Mouse (Mus musculus) heart, embryonic 10.5 days (tissue): ENCODE results near the gene Slc26a8. TPM values are rescaled to one million over a fixed set of nuclear protein-coding genes. Genes with fewer than 3 reads are reported as not detected.
A peak's percentile ranks its signal among the peaks of the same experiment; 100 is the strongest.

Source experiments
- DNase-seq: peaks from one replicate; pipeline ENCODE4 v3.0.0-alpha.2; 2017; ENCODE audit warnings: low spot score
- H3K27ac ChIP-seq: fragments of 300-500 bp; sonication (generic); 2 replicates; pipeline ENCODE4 v1.5.1; 2016; ENCODE audit warnings: mild to moderate bottlenecking
- H3K27me3 ChIP-seq: fragments of 300-500 bp; sonication (generic); 2 replicates; pipeline ENCODE4 v1.6.1; 2016; ENCODE audit warnings: mild to moderate bottlenecking; ENCODE audit not compliant: poor library complexity, insufficient read depth, severe bottlenecking
- H3K36me3 ChIP-seq: fragments of 300-500 bp; sonication (generic); 2 replicates; pipeline ENCODE4 v1.6.1; 2016; ENCODE audit warnings: mild to moderate bottlenecking, moderate library complexity
- H3K4me1 ChIP-seq: fragments of 300-500 bp; sonication (generic); 2 replicates; pipeline ENCODE4 v1.6.1; 2016; ENCODE audit warnings: mild to moderate bottlenecking
- H3K4me3 ChIP-seq: fragments of 300-500 bp; sonication (generic); 2 replicates; pipeline ENCODE4 v1.5.1; 2016; ENCODE audit warnings: mild to moderate bottlenecking, moderate library complexity
- H3K9me3 ChIP-seq: fragments of 300-500 bp; sonication (generic); 2 replicates; pipeline ENCODE4 v1.6.1; 2016; ENCODE audit warnings: mild to moderate bottlenecking, moderate library complexity
- WGBS: fragments of 180-500 bp; shearing (Covaris S2); methylation state at CpG from one replicate; pipeline ENCODE4 v1.1.7; 2016; 5-methylcytosine and 5-hydroxymethylcytosine counted together
- polyA plus RNA-seq: library from polyadenylated mRNA; unstranded; fragments of >200 nt; fragmentation: Nextera tagmentation; extraction: Ambion mirVana; gene quantifications from 2 replicates; pipeline ENCODE4 v1.2.1, GENCODE M21; 2016

Gene Slc26a8
- polyA plus RNA-seq, 1 experiment from 2014 or later = 0.15 TPM

- DNase-seq = no peak
- 83% methylated on average over 8 of the region's 8 CpGs for WGBS
- H3K27ac ChIP-seq = no peak overlapping the region
- H3K27me3 ChIP-seq = no peaks in the 10 kb centered on the region
- H3K36me3 ChIP-seq = peaks cover 15% of the 10 kb centered on the region
- no peak overlapping the region for H3K4me3 ChIP-seq
- no peaks in the 10 kb centered on the region for H3K9me3 ChIP-seq
- peaks cover 39% of the 10 kb centered on the region for H3K4me1 ChIP-seq
These were observed 19.7 kb upstream of the Slc26a8 start for GRCm38 (mm10) chr17:28709552-28710290.

GRCm38 (mm10) chr17:28708989-28709388 lies 19.0 kb upstream of the Slc26a8 start:
- H3K4me1 ChIP-seq = peaks cover 39% of the 10 kb centered on the region
- no peaks in the 10 kb centered on the region for H3K9me3 ChIP-seq
- no peak overlapping the region for H3K4me3 ChIP-seq
- no peaks in the 10 kb centered on the region for H3K27me3 ChIP-seq
- 66% methylated on average over 2 of the region's 2 CpGs for WGBS
- H3K36me3 ChIP-seq = peaks cover 7% of the 10 kb centered on the region
- H3K27ac ChIP-seq = no peak overlapping the region
- no peak for DNase-seq

DNA sequence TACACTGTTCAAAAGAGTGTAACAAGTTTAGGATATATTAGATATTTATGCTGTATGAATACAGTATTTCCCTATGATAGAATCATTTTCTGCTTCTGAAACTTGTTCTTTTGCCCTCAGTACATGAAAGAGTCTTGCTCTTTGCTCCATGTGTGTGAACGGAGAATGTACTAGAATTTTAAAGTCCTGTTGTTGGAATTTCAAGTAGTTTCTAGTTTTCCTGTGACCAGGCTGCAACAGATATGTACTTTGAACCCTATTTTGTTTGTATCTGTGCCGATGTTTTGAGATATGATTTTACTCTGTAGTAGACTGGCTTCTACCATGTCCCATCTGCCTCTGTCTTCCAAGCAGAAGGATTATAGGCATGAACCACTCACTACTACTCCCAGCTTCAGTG lies 17.8 kb upstream of the Slc26a8 start:
- WGBS = 84% methylated on average over 2 of the region's 2 CpGs
- Histone ChIP-seq H3K36me3 (0 out of 2 replicates have a peak, but pooled peaks cover 2% of the 10 kb centered on the region), H3K4me1 (peaks cover 36% of the 10 kb centered on the region), H3K27me3 (no peaks in the 10 kb centered on the region), H3K9me3 (no peaks in the 10 kb centered on the region), H3K27ac (no peak overlapping the region), H3K4me3 (no peak overlapping the region)
- no peak for DNase-seq

DNA sequence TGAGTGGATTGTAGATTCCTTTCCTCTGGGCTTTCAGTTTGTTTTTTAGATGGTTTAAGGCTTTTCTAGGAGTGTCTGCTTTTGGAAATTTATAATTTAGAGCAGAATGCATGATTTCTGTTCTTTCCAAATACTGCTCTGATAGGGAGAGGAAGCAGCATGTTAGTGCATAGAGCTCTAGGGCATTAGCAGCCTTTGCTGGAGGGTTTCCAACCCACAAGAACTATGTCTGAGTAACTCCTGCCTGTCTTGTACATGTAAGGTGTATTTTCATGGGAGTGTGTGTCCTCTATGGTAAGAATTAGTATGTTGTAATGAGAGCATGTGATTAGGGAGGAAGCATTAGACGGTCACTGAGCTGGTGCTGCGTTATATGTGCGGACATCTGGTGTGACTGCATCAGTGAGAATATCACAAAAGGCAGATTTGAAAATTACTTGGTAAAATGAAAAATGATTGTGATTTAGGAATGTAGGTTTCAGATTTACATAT lies 17.1 kb upstream of the Slc26a8 start:
- no peak overlapping the region for H3K27ac ChIP-seq
- no peaks in the 10 kb centered on the region for H3K9me3 ChIP-seq
- H3K4me1 ChIP-seq = peaks cover 31% of the 10 kb centered on the region
- no peak for DNase-seq
- no peak overlapping the region for H3K4me3 ChIP-seq
- no peaks in the 10 kb centered on the region for H3K27me3 ChIP-seq
- 95% methylated on average over 3 of the region's 3 CpGs for WGBS
- H3K36me3 ChIP-seq = 0 out of 2 replicates have a peak, but pooled peaks cover 2% of the 10 kb centered on the region

- Histone ChIP-seq H3K9me3 (no peaks in the 10 kb centered on the region), H3K27ac (no peak overlapping the region), H3K36me3 (0 out of 2 replicates have a peak, but pooled peaks cover 2% of the 10 kb centered on the region), H3K4me3 (no peak overlapping the region), H3K27me3 (no peaks in the 10 kb centered on the region), H3K4me1 (peaks cover 28% of the 10 kb centered on the region)
- 23% methylated on average over 1 of the region's 1 CpGs for WGBS
- no peak for DNase-seq
These were observed 16.7 kb upstream of the Slc26a8 start for GRCm38 (mm10) chr17:28706697-28707096.

DNA sequence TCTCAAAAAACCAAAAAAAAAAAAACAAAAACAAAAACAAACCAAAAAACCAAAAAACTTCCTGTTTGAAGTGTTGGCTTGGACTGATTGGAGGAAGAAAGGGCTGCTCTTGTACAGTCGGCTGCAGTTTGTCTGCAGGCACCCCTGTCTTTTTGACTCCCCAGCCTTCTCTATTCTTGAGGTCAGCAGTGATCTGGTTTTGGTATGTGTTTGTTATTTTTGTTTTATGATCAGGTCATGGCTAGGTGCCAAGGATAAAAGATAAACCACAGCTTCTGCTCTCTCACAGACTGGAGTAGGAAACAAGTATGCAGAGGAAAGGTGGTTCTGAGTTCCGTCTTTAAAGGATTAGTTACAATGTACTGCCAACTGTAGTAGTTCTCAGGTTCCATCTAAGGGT lies 12.6 kb upstream of the Slc26a8 start:
- no peak overlapping the region for H3K27ac ChIP-seq
- 60% methylated on average over 2 of the region's 2 CpGs for WGBS
- DNase-seq = no peak
- 0 out of 2 replicates have a peak, but pooled peaks cover 2% of the 10 kb centered on the region for H3K36me3 ChIP-seq
- H3K27me3 ChIP-seq = no peaks in the 10 kb centered on the region
- H3K9me3 ChIP-seq = no peaks in the 10 kb centered on the region
- no peak overlapping the region for H3K4me3 ChIP-seq
- peaks cover 18% of the 10 kb centered on the region for H3K4me1 ChIP-seq

GRCm38 (mm10) chr17:28701737-28702136 lies 11.7 kb upstream of the Slc26a8 start:
- Histone ChIP-seq H3K4me1 (peaks cover 25% of the 10 kb centered on the region), H3K27me3 (no peaks in the 10 kb centered on the region), H3K27ac (no peak overlapping the region)

DNA sequence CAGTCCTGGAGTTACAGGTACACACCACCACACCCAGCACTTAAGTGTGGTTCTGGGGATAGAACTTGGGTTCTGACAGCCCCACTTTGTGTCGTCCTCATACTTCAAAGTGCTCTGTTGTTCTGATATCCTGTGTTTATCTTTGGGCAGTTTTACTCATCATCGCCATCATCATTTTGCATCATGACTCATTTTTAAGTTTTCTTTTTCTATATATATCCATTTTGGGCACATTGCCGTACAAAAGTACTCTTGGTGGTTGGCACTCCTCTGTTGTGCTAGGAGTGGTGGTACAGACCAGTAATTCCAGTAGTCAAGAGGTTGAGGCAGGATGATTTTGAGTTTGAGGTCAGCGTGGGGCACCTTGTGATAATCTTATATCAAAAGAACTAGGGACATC lies 11.1 kb upstream of the Slc26a8 start:
- no peak for DNase-seq
- no peaks in the 10 kb centered on the region for H3K27me3 ChIP-seq
- no peak overlapping the region for H3K27ac ChIP-seq
- H3K36me3 ChIP-seq = 0 out of 2 replicates have a peak, but pooled peaks cover 2% of the 10 kb centered on the region
- H3K4me1 ChIP-seq = peaks cover 25% of the 10 kb centered on the region
- WGBS = 92% methylated on average over 4 of the region's 4 CpGs
- no peaks in the 10 kb centered on the region for H3K9me3 ChIP-seq
- no peak overlapping the region for H3K4me3 ChIP-seq

More at GRCm38 (mm10) chr17:28701737-28702136, 11.7 kb upstream of the Slc26a8 start:
- WGBS = 80% methylated on average over 3 of the region's 3 CpGs
- no peaks in the 10 kb centered on the region for H3K9me3 ChIP-seq
- no peak overlapping the region for H3K4me3 ChIP-seq
- 0 out of 2 replicates have a peak, but pooled peaks cover 2% of the 10 kb centered on the region for H3K36me3 ChIP-seq
- no peak for DNase-seq

DNA sequence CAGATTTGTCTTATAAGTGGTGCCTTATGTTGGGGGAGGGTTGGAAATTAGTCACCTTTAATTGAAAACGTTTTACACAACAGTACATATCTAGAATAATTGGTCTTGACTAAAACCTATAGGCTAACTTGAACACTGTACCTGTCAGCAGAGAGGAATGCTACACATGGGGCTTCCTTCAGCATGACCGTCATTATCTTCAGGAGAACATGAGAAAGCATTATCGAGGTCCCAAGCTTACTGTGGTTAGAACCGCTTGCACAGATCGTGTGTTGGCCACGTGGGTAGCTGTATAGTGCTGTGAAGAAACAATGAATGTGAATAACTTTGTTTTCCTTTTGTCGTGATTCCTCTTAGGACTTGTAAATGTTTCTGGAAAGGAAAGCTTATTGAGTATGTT lies 9.8 kb upstream of the Slc26a8 start:
- peaks cover 28% of the 10 kb centered on the region for H3K4me1 ChIP-seq
- DNase-seq = no peak
- H3K27ac ChIP-seq = no peak overlapping the region
- 80% methylated on average over 7 of the region's 7 CpGs for WGBS
- no peaks in the 10 kb centered on the region for H3K27me3 ChIP-seq
- H3K36me3 ChIP-seq = no peaks in the 10 kb centered on the region
- H3K4me3 ChIP-seq = no peak overlapping the region
- no peaks in the 10 kb centered on the region for H3K9me3 ChIP-seq

DNA sequence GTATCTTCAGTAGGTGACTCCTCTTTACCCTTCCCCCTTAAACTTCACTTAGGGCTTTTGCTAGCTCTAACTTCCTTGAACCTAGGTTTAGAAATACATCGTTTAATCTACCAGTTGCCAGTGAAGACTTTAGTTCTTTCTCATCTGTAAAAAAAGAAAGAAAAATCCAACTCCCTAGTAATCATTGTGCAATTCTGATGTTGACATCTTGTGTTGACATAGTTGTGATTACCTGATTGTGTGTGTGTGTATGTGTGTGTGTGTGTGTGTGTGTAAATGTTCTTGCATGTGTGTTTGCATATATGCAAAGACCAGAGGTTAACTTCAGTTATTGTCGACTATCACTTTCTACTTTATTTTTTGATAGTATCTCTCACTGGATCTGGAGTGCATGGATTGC lies 8.6 kb upstream of the Slc26a8 start:
- H3K9me3 ChIP-seq = no peaks in the 10 kb centered on the region
- no peaks in the 10 kb centered on the region for H3K27me3 ChIP-seq
- no peak overlapping the region for H3K27ac ChIP-seq
- H3K4me3 ChIP-seq = no peak overlapping the region
- 85% methylated on average over 2 of the region's 2 CpGs for WGBS
- H3K36me3 ChIP-seq = no peaks in the 10 kb centered on the region
- peaks cover 30% of the 10 kb centered on the region for H3K4me1 ChIP-seq
- no peak for DNase-seq

DNA sequence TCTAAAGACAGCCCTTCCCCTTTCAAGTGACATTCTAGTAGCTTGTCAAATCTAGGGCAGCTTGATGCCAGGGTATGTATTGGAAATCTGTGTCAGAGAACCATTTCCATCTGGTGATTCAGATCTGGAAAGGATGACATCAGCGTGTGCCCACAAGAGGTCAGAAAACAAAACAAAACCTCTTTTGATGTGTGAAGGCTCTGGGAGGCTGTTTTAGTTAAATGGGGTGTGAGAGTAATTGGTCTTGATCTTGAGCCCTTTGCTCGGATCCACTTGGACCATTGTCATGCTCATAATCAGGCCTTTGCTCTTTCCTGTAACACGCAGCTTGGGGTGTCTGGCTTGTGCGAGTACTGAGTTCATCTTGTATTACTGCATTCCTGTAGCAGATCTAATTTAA lies 8.2 kb upstream of the Slc26a8 start:
- 63% methylated on average over 4 of the region's 4 CpGs for WGBS
- no peaks in the 10 kb centered on the region for H3K27me3 ChIP-seq
- no peak overlapping the region for H3K4me3 ChIP-seq
- H3K4me1 ChIP-seq = peaks cover 35% of the 10 kb centered on the region
- no peak for DNase-seq
- H3K9me3 ChIP-seq = no peaks in the 10 kb centered on the region
- no peak overlapping the region for H3K27ac ChIP-seq
- H3K36me3 ChIP-seq = no peaks in the 10 kb centered on the region

DNA sequence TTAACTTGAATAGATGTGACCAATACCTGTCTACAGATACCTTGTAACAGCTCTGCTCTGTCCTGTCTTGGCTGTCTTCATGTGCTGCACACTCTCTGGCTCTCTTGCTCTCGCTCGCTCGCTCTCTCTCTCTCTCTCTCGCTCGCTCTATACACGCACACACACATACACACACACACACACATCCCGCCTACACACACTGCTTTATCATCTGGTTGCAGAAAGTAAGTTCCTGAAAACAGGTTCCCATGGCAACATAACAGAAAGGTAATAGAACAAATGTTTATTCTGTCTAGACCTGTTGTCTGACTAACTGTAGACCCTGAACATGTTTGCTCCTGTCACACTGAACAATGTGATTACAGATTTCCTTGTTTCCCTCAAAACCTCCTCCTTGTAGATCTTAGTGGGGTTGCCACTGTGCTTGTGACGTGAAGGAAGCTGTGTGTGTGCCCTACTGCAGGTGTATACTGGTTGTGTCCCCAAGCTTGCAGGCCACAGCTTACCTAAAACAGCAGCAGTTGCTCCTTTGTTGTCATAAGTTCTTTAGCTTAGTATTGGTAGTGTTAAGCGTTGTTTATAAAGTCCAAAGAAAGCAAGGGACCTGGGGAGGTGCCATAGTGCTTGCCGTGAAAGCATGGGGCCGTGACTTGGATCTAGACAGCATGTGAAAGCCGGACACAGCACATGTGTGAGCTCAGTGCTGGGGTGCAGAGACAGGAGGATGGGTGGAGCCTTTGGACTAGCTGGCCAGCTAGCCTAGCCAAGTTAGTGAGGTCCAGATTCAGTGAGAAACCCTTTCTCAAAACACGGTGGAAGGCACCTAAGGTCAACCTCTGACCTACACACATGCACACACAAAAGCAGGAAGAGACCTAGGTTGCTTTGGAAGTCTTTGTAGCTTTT lies 7.5 kb upstream of the Slc26a8 start:
- 71% methylated on average over 13 of the region's 13 CpGs for WGBS
- H3K27ac ChIP-seq = 0 out of 2 replicates have a peak overlapping the region, but pooled peaks have one; percentile 29
- no peaks in the 10 kb centered on the region for H3K36me3 ChIP-seq
- H3K4me1 ChIP-seq = peaks cover 42% of the 10 kb centered on the region
- no peaks in the 10 kb centered on the region for H3K9me3 ChIP-seq
- no peak for DNase-seq
- H3K27me3 ChIP-seq = no peaks in the 10 kb centered on the region
- H3K4me3 ChIP-seq = no peak overlapping the region

GRCm38 (mm10) chr17:28696641-28697040 lies 6.6 kb upstream of the Slc26a8 start:
- peaks cover 42% of the 10 kb centered on the region for H3K4me1 ChIP-seq
- no peak overlapping the region for H3K4me3 ChIP-seq
- no peaks in the 10 kb centered on the region for H3K9me3 ChIP-seq
- no peak overlapping the region for H3K27ac ChIP-seq
- no peak for DNase-seq
- H3K27me3 ChIP-seq = no peaks in the 10 kb centered on the region
- no peaks in the 10 kb centered on the region for H3K36me3 ChIP-seq
- 46% methylated on average over 2 of the region's 2 CpGs for WGBS
